Mouse (Mus musculus) kidney, postnatal 4 days (tissue): Measurements from ENCODE around the gene Tmem136.

Experiments used
- DNase-seq, 2 experiments: peaks; one replicate each; pipeline ENCODE4 v3.0.0; 2021; ENCODE audit warnings: mixed read lengths in 2 of 2

The Tmem136 gene

DNA sequence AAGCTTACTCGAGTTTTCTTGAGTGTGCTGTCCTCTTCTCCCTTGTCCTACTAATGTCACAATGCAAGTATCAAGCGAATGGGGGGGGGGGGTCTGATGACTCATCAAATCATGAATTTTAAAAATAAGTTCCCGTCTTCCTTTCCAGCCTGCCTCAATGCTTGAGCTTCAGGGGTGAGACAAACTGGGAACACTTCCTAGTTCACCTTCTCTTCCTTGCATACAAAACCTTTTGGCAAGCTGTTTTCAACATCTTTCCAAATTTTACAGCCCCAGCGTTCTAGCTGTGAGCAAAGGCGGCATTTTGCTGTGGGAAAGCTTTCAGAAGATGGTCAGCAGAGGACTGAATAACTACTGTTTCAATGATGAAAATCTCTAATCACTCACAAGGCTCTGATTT, 8.8 kb downstream of the Tmem136 start:
- DNase-seq, result no peak

DNA sequence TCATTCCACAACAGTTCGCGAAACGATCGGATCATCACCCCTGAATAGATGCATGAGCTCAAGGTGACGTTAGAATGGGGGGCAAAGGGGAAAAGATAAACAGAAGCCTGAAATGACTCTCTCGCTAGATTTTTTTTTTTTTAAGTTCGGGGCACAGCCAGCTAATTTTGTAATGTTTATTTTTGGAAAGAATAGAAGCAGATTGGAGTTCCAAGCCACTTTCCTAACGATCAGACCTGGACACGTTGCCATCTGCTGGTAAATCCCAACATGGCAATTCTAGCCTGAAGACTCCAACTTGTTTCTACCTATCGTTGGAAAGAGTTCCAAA, 9.2 kb downstream of the Tmem136 start, which contains the start of gene Arhgef12:
Arhgef12 (minus strand) TSS at position 53 of the 331 bp plus-strand sequence.
- DNase-seq, result peak; percentile 55 to 68

DNA sequence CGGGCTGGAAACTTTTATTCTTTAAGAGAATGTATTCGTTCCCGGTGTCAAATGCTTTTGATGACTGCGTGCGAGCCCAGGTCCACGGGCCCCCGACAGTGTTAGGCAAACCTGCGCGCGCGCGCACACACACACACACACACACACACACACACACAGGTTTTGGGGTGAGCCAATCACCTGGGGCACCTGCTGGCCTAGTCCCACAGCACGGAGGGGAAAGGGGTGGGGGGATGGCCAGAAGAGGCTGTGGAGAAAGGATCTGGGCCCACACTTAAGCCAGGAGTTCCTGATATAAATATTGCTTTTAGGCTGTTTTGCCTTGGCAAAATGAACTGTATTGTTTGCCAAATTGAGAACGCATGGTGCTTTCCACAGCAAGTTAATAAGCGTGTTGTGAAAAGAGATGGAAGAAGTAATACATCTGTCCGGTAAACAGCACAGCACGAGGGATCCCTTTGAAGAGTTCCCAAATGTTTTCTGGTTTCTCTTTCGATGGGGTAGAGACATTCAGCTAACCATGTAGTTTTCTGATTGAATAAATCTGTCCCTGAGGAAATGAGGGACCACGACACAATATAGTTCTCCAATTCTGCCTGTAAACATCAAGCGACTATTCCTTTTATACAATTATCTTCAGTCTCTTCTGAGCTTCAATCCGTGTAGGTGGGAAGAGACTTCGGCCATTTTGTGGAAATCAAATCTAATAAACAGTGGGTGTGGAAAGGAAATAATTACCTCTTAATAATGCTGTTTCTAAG, 9.8 kb downstream of the Tmem136 start:
- peak; percentile 56 to 69 for DNase-seq

DNA sequence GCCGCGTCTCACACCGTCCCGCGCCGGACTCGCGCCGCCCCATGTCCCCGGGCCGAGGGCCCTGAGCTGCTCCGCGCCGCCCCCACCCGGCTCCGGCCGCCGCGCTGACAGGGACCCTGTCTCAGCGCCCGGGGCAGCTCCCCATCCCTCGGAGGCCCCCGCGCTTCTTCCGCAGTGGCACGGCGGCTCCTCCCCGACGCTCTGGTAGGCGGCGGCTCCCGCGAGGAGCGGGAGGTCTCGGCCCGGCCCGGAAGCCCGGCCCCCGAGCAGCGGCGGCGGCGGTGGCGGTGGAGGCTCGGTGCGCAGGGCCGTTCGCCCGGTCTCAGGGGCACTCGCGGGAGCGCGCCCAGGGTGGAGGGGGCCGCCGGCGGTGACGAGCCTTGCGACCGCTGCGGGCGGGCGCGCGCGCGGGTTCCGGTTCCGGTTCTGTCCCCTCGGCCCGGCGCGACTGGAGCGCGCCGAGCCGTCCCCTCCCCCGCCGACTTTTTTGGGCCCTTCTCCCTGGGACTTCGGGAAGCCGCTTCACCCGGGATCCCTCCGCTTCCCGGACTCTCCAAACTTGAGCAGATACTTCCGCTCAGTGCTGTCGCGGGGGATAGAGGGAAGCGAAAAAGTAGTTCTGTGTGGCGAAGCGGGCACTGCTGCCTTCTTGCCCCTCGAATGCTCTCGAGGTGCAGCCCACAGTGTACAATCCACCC, 10.6 kb downstream of the Tmem136 start:
- peak; percentile 96 to 98 for DNase-seq

DNA sequence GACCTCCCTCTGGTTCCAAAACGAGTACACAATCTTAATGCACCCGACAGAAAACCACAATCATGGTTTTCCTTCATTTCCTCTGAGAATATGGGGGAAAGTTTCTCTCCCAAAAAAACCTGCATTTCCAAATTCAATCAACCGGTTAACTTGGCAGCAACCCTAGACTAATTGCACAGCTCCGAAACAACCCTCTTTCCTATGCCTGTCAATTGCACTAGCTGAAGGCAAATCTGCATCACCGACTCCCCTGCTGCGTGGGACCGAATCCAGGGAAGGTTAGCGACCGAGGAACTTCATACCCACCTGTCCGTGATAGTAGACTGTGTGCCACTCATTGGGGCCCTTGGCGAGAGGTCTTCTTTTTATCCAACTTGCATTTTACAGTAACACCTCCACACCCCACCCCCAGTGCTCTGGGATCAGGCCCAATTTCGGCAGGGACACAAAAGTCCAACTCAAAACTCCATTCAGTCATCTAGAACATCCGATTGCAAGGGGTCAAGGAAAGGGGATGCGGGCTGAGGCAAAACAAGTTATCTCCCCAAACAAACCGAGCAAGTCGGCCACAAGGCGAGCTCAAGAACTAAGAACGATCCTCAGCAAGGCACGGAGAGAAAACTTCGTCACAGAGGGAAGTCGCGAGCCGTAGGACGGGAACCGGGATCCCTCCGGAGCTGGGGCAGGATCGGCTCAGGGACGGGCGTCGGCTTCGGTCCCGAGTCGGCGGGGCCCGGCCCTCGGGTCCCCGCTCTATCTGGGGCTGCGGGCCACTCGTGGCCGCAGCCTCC, 11.3 kb downstream of the Tmem136 start:
- peak; percentile 61 to 66 for DNase-seq

DNA sequence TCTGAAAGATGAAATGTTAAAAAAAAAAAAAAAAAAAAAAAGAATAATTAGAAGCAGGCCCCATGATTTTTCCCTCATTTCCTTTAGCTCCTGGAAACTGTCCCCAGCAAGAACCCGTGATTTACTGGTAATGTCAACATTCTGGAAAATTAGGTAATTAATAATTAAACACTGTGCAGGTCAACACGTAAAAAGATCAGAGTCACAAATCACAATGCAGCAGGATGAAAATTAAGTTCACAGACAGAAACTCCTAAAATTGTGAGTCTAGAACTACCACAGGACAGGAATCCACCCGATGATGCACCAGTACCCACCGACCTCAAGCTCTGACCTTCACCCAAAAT, 11.9 kb downstream of the Tmem136 start:
- DNase-seq, result no peak

DNA sequence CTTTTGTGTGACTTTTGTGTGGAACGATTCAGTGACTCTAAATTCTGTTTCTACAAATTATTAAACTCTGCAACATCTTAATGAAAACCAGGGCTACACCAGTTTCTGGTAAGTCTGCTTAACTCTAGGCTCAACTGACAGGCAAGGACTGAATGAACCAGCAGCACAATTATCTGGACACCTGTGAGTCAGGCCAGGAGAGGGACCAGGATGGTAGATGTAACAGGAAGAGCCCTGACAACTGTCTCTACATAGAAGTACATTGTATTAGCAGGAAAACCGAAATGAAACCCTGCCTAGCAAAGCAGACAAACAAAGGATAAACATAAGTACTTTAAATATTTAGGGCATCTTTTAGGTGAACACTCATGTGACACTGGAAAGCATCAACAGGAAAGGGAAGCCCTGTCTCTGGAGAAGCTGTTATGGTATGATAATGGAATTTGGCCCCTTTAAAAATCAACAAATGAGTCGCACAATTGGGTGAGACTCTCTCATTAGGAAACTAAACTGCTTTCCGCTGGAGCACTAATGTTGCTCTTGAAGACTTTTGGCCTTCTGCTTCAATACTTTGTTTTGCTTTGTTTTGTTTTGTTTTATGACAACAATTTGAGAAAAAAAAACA, 12.6 kb downstream of the Tmem136 start:
- no peak for DNase-seq

DNA sequence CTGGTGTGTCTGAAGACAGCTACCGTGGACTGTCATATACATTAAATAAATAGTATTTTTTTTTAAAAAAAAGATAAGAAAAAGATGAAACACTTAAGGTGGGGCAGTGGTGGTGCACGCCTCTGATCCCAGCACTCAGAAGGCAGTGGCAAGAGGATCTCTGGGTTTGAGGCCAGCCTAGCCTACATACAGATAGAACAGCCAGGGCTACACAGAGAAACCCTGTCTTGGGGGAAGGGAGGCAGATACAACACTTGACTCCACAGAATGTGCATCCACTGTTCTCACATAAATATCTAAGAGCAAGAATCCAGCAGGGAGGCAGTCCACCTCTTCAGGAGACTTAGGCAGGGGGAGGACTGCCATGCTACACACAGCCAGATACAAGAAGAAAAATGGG, 13.4 kb downstream of the Tmem136 start:
- DNase-seq, result no peak

DNA sequence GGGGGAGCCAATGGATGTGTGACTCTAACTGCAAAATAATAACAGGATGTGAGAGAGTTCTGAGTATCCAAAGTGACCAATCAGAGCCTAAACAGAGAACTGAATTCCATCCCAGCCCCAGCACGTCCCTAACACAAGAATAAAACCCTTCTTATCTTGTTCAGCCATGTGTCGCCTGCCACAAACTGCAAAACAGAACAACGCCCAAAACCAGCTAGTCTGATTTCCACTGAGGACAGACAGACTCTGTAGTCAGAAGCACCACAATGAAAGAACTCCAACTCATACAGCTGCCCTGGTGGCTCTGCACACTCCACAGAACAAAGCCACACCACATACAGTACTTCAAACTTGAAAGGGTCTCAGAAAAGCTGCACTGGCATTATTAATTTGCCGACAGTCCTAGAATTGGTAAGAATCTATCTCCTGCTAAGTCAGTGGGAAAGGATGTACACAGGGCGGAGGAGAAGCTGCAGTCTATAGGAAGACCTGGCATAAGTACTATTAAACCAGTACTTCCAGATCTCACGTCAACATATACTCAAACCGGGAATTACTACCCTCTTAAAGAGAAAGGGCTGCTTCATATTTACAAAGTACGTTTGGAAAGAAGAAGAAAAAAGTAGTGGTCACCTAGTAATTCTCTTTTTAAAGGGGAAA, 14.3 kb downstream of the Tmem136 start:
- no peak for DNase-seq

DNA sequence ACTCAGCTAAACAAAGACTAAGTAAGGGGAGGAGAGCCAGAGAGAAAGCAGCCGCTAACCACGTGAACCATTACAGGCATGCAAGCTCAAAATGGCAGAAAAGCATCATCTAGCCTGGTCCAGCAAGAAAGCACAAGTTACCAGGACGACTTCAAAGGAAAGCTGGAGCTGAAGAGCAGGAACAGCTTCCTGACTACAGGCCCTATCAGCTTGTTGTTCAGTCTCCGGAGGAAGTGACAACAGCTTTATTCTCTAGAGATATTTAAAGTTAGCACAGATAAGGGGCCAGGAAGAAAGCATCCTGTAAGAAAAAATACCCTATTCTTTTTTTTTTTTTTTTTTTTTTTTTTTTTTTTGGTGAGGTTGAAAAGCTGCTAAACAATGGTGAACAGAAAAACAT, 17.4 kb downstream of the Tmem136 start:
- no peak for DNase-seq

DNA sequence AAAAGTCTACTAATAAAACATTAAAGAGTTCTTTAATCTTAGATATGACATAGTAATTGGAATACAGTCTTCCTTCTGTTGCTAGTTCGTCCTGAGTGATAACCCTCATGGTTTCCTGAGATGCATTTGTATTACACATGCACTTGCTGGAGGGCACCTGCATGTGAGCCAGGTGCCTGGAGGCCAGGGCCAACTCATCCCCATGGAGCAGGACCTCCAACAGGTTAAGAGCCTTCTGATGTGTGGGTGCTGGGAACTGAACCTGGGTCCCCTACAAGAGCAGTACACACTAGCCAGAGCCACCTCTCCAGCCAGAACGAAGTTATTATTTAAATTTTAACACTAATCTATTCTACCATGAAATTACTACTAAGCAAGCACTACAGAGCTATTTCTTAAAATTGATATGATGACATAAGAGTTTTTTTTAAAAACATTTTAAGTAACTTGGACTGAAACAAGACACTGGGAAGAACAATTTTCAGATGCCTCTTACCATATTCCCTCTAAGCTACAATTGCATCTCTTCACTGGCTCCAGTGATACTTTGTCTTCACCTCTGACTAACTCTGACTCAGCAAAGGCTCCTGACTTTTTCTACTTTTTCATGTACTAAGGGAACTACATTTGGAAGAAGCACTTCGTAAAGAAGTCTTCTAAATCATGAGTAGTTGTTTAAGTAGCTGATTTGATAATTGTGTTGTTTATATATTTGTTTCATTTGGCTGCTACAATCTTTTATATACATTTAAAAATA, 18.4 kb downstream of the Tmem136 start:
- no peak for DNase-seq

DNA sequence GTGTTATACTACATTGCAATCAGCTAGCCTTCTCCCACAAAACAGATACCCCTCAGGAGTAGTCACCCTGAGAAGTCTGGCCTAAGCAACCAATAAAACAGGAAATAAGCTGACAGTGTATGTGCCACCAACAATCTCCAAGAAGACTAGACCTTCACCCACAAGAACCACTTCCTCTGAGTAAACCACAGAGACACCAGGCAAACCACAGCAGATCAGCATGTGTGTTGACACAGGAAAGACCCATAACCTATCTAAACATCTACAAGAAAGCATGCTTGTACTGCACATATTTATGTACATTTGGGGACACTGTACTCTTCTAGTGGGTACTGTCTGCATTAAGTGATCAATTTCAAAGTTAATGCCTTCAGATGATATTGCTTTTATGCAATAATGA, 20.0 kb downstream of the Tmem136 start:
- no peak for DNase-seq

DNA sequence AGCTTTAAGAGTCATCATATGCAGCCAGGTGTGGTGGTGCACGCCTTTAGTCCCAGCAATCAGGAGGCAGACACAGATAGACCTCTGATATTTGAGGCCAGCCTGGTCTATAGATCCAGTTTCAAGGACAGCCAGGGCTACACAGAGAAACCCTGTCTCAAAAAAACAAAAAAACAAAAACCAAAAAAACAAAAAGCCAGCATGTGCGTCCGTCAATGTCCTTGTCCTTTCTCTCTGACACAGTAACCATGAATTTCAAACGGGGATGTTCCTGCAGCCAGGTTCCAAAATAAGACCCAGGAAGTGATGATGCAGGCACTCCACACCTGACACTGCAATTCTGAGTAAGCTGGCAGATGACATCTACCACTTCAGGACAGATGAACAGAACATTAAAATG, 21.5 kb downstream of the Tmem136 start:
- DNase-seq, result no peak

DNA sequence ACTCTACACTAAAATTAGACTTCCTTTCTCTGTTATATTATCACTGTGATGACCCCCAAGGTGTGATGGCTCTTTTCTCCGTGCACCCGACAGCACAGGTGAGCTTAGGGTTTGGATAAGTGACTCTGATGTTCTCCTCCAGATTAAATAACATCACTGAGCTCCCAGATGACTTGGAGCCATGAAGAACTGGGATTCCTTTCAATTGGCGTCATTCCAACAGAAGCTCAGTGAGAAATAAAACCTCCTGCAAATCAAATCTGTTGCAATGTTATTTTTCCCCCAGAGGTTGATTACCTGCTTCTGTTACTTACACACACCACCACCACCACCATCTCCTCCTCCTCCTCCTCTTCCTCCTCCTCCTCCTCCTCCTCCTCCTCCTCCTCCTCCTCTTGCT, 22.6 kb downstream of the Tmem136 start:
- no peak for DNase-seq

DNA sequence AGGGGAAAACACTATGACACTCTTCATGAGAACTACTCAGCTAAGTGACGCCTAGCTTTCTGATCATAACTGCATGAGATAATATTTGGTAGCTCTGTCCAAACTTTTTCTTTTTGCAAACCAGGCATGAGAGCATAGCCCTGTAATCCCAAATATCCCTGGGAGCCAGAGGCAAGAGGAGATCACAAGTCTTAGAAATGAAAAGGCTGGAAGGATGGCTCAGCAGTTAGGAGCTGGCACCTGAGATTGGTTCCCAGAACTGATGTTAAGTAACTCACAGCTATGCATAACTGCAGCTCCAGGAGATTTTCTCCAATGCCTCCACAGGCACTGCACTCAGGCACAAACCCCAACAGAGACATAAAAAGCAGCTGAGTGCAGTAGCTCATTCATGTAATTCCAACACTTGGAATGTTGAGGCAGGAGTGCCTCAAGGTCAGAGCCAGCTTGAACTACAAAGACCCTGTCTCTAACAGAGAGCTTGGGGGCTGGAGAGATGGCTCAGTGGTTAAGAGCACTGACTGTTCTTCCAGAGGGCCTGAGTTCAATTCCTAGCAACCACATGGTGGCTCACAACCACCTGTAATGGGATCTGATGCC, 30.6 kb downstream of the Tmem136 start:
- DNase-seq, result no peak

DNA sequence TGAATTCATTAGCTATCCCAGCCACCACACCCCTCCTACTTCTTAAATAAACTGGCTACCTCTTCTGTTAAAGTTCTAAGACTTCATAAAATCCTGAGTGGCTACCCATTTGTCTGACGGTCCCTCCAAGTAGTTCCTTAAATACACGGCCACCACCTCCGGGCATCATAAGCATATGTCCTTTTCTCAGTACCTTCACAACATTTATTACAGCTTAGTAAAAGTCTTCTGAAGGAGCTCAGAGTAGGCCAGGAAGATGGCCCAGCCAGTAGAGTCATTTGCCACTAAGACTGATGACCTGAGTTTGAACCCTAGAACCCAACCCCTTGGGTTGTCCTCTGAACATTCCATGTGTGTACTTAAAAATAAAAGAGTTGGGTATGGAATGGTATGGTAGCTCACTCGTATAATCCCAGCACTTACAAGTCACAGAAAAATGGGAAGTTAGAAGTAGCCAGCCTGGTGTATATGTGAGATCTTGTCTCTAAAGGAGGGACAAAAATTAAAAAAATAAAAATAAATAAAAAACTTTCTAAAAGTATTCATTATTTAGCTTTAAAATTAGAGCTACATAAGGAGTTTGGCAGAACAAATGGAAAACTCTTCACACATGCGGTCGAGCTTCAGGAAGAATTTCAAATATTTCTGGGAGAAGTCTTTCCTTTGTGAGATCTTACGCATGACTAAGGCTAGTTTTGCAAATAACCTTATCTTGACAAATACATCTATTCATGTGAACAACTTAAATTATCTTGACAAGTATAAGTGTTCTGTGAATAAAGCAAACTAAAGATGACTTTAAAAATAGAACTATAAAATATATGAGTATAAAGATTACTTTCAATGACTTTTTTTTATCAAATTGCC, 31.6 kb downstream of the Tmem136 start:
- DNase-seq, result no peak

DNA sequence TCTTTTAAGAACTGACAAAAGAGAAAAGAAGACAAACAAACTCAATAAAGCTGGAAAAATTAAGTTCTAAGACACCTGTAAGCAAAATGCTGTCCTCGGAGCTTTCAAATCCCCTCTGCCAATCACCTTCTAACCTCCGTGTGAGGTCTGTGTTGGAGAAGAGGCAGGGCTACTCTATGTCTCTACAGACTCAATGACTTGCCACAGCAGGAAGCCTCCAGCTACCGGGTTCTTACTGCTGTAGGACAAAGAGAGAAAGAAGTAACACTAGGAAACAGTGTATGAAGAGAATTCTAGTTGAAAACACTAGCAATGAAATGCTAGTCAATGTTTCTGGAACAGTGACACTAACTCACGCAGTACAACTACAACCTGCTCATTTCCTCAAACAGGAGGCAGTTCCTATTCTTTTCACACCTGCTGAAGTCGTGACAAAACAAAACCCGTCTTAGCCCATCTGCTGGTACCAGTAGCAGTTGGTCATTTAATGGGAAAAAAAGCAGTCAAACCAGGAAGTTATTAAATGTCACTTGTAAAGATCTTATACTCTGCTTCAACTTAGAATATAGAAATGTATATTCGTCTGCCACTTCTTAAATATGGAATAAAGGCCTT, 32.8 kb downstream of the Tmem136 start:
- no peak for DNase-seq

DNA sequence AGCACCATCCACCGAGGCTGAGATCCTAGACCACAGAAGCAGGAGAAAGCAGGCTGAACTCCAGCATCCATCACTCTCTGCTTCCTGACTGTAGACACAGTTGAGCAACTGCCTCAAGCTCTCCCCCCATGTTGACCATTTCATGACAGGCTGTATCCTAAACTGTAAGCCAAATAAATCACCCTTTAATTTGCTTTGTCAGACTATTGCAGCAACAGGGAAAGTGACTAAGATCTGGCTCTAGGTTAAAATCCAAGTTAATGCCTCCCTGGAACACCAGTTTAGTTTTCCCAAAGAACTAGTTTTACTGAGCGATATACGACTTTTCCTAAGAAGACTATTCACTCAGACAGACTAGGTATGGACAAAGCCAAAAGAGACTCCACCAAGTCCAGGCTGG, 37.7 kb downstream of the Tmem136 start:
- no peak for DNase-seq

DNA sequence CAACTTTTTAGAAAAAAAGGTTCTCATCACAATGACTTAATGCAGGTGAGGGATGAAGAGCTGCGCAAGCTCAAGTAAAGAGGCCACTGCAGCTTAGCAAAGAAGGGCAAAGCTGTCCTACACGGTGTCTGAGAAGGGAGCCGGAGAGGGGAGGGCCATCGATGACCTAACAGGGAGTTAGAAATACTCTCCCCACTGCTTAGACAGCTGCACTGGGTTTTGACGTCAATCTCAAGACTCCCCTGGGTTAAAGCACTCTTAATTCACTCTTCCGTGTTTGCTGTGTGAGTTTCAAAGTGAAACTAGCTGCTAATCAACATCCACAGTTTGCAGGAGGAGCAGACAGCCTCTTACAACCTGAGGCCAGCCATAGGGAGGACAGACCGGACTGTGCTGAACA, 40.2 kb downstream of the Tmem136 start:
- peak in 1 of 2 experiments; percentile 43 for DNase-seq

DNA sequence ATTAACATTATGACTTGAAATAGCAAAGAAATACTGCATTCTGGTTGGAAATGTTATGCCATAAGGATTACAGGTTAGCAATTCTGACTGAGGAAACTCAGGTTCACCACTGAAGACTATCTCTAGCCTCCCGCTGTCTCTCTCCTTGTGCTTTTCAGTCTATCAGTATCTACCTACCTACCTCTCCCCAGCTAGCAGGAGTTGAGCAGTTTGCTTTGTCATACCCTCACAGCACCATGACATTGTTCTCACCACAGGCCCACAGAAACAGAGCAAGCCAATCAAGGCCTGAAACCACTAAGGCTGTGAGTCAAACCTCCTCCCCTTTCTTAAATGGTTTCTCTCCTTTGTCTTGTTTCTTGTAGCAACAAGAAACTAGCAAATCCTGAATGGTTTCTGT, 41.8 kb downstream of the Tmem136 start:
- no peak for DNase-seq
